Mouse (Mus musculus): ENCODE measurements around the gene Mob1a. TPM values are rescaled to one million over a fixed set of nuclear protein-coding genes. Genes with fewer than 3 reads are reported as not detected.

Gene Mob1a
- polyA plus RNA-seq, 1 experiment from 2014 or later, result 50.8 TPM

Other genes with a start within 250 kb of the Mob1a start
- gene Pcgf1, start 248.1 kb upstream of the Mob1a start, polyA plus RNA-seq (2015; fragmentation: Nextera tagmentation; extraction: Ambion mirVana), result 27.2 and 29.7 TPM in 2 replicates
- 0.58 and 0.62 TPM in 2 replicates for gene Lbx2, start 239.6 kb upstream of the Mob1a start, polyA plus RNA-seq (2015; fragmentation: Nextera tagmentation; extraction: Ambion mirVana)
- 1.7 and 3.0 TPM in 2 replicates for gene Ccdc142, start 224.4 kb upstream of the Mob1a start, polyA plus RNA-seq (2015; fragmentation: Nextera tagmentation; extraction: Ambion mirVana)
- gene Gm42688, start 224.4 kb upstream of the Mob1a start, polyA plus RNA-seq (2015; fragmentation: Nextera tagmentation; extraction: Ambion mirVana), result 1.7 and 2.0 TPM in 2 replicates
- gene Mrpl53, start 217.0 kb upstream of the Mob1a start, polyA plus RNA-seq (2015; fragmentation: Nextera tagmentation; extraction: Ambion mirVana), result 118 and 134 TPM in 2 replicates
- gene Mogs, start 210.5 kb upstream of the Mob1a start, polyA plus RNA-seq (2015; fragmentation: Nextera tagmentation; extraction: Ambion mirVana), result 8.8 and 9.4 TPM in 2 replicates
- gene Wbp1, start 204.5 kb upstream of the Mob1a start, polyA plus RNA-seq (2015; fragmentation: Nextera tagmentation; extraction: Ambion mirVana), result 94.4 and 95.5 TPM in 2 replicates
- gene Ino80b, start 200.6 kb upstream of the Mob1a start, polyA plus RNA-seq (2015; fragmentation: Nextera tagmentation; extraction: Ambion mirVana), result 8.2 and 8.8 TPM in 2 replicates
- gene Rtkn, start 190.6 kb upstream of the Mob1a start, polyA plus RNA-seq (2015; fragmentation: Nextera tagmentation; extraction: Ambion mirVana), result 24.4 and 26.1 TPM in 2 replicates
- 2.9 and 4.6 TPM in 2 replicates for gene Wdr54, start 169.6 kb upstream of the Mob1a start, polyA plus RNA-seq (2015; fragmentation: Nextera tagmentation; extraction: Ambion mirVana)
- 1.9 and 2.4 TPM in 2 replicates for gene 1700003E16Rik, start 169.6 kb upstream of the Mob1a start, polyA plus RNA-seq (2015; fragmentation: Nextera tagmentation; extraction: Ambion mirVana)
- gene Dctn1, start 160.1 kb upstream of the Mob1a start, polyA plus RNA-seq (2015; fragmentation: Nextera tagmentation; extraction: Ambion mirVana), result 73.5 and 84.5 TPM in 2 replicates
- 0.56 and 1.2 TPM in 2 replicates for gene Slc4a5, start 106.2 kb upstream of the Mob1a start, polyA plus RNA-seq (2015; fragmentation: Nextera tagmentation; extraction: Ambion mirVana)
- 36.4 and 43.5 TPM in 2 replicates for gene Mthfd2, start 108 bp upstream of the Mob1a start, polyA plus RNA-seq (2015; fragmentation: Nextera tagmentation; extraction: Ambion mirVana)
- gene Bola3, start 23.1 kb downstream of the Mob1a start, polyA plus RNA-seq (2015; fragmentation: Nextera tagmentation; extraction: Ambion mirVana), result 173 and 186 TPM in 2 replicates
- 40.1 and 43.5 TPM in 2 replicates for gene Tet3, start 133.1 kb downstream of the Mob1a start, polyA plus RNA-seq (2015; fragmentation: Nextera tagmentation; extraction: Ambion mirVana)
- 68.5 and 72.4 TPM in 2 replicates for gene Dguok, start 181.0 kb downstream of the Mob1a start, polyA plus RNA-seq (2015; fragmentation: Nextera tagmentation; extraction: Ambion mirVana)
- 1,727 and 1,747 TPM in 2 replicates for gene Actg2, start 210.2 kb downstream of the Mob1a start, polyA plus RNA-seq (2015; fragmentation: Nextera tagmentation; extraction: Ambion mirVana)
- 29.4 and 30.5 TPM in 2 replicates for gene Stambp, start 246.7 kb downstream of the Mob1a start, polyA plus RNA-seq (2015; fragmentation: Nextera tagmentation; extraction: Ambion mirVana)

Measured in intestine, embryonic 16.5 days (tissue).